Mouse (Mus musculus): Measurements from ENCODE around the gene Hbq1a. TPM values are rescaled to one million over a fixed set of nuclear protein-coding genes. Genes with fewer than 3 reads are reported as not detected.

Hbq1a gene
- polyA plus RNA-seq, 1 experiment from 2014 or later: not detected

DNA sequence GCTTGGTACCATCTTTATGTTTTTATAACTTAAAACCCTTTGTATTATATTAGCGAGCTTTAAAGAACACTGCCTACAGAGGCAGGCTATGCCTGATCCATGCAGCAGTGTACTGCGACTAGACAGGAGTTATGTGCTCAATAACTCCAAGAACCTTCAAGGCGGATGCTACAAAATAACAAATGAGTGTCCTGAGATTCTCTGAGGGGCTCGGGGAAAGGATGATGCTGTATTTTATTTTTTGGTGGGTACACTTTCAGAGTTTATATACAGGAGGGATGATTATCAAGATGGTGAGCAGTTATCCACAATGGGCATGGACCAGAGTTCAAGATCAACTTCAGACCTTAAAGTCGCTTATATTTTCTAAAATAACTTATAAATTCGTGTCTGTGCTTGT lies 33.1 kb upstream of the Hbq1a start:
- Histone ChIP-seq H3K27me3 (replicated peaks; ENCODE audit: control insufficient read depth, insufficient read depth, low read length) (peaks cover 2% of the 10 kb centered on the region; the same call in 1 of the 2 replicates), H3K4me3 (ENCODE audit: low read depth, low read length) (peak overlapping the region; percentile 89), H3K9me3 (ENCODE audit: control insufficient read depth, low read length) (no peaks in the 10 kb centered on the region), H3K27ac (ENCODE audit: low read depth) (peak overlapping the region; percentile 92), H3K4me1 (replicated peaks; ENCODE audit: control insufficient read depth, insufficient read depth, low read length) (0 out of 2 replicates have a peak, but pooled peaks cover 11% of the 10 kb centered on the region), H3K36me3 (ENCODE audit: control insufficient read depth, insufficient read depth, low read length) (peaks cover under 1% of the 10 kb centered on the region; the same call in 1 of the 2 replicates), H3K9ac (ENCODE audit: low read length) (peak overlapping the region; percentile 95), H3K4me2 (ENCODE audit: low read length) (peak overlapping the region; percentile 80)
- no peak; the same call in 1 of the 2 replicates for ATAC-seq (replicated peaks; ENCODE audit: low FRiP score, low TSS enrichment, low read depth)
- WGBS: 18% methylated on average over 6 of the region's 6 CpGs
- no peak for DNase-seq (ENCODE audit: low spot score)

DNA sequence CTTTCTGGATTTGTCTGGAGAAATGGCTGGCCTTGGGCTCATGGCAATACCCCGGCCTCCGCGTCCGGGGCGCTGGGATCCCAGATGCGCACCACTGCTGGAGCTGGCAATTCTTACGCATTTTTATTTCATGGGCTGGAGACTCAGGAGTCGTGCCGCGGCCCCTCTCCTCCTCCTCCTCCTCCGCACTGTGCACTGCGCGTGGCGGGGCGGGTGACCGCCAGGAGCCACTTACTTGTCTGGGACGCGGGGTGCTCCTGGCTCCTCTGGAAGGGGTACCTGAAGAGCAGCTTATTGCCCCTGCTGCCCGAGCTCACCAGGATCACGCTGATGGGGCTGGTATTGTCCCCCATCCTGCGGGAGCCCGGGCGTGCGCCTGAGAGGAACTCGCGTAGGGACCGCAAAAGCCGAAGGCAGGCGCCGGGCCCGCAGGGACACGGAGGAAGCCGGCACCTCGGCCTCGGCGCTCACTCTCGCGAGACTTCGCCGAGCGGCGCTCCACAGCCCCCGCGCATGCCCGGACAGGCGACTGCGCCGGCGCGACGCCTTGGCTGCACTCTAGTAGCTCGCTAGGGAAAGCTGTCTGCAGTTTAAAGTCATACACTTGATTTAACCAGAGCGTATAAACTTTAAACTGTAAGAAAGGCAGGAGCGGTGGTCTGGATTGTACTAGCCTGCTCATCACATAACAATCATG lies 32.5 kb upstream of the Hbq1a start, which contains the start of gene Nprl3:
TSS of gene Nprl3 (minus strand) at position 520 of the 697 bp plus-strand sequence.
- H3K4me3 ChIP-seq (ENCODE audit: low read depth, low read length): peak within 1 kb of the TSS; percentile 89
- H3K27ac ChIP-seq (ENCODE audit: low read depth): peak within 1 kb of the TSS; percentile 92
- peaks cover 5% of the 10 kb centered on the region; the same call in 1 of the 2 replicates for H3K27me3 ChIP-seq (replicated peaks; ENCODE audit: control insufficient read depth, insufficient read depth, low read length)
- peak; percentile 94 for DNase-seq (ENCODE audit: low spot score)
- H3K9ac ChIP-seq (ENCODE audit: low read length): peak within 1 kb of the TSS; percentile 95
- peak within 1 kb of the TSS; percentile 80 for H3K4me2 ChIP-seq (ENCODE audit: low read length)
- H3K9me3 ChIP-seq (ENCODE audit: control insufficient read depth, low read length): no peaks in the 10 kb centered on the region
- peak; percentile 99 for ATAC-seq (replicated peaks; ENCODE audit: low FRiP score, low TSS enrichment, low read depth)
- H3K36me3 ChIP-seq (ENCODE audit: control insufficient read depth, insufficient read depth, low read length): no peaks in the 10 kb centered on the region
- WGBS: under 1% methylated on average over 54 of the region's 54 CpGs
- 0 out of 2 replicates have a peak, but pooled peaks cover 11% of the 10 kb centered on the region for H3K4me1 ChIP-seq (replicated peaks; ENCODE audit: control insufficient read depth, insufficient read depth, low read length)

DNA sequence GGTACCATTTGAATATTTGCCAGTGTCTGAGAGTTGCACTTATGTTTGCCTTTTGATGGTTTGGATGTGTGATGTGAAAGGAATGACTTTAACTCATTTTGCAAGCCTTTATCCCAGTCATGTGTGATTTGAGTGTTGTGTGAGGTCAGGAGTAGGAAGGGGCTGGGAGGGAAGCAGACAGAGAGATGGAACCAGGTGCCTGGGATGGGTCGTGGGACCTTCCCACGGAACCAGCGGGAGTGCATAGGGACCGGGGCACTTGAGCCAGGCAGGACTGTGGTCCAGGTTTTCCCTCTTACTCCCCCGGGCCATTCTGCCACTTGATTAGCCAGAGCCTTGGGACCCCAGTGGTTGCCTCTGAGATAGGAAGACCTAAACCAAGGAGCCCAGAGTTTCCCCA lies 31.9 kb upstream of the Hbq1a start:
- peak overlapping the region; percentile 80 for H3K4me2 ChIP-seq (ENCODE audit: low read length)
- H3K9me3 ChIP-seq (ENCODE audit: control insufficient read depth, low read length): no peaks in the 10 kb centered on the region
- peak overlapping the region; percentile 92 for H3K27ac ChIP-seq (ENCODE audit: low read depth)
- H3K27me3 ChIP-seq (replicated peaks; ENCODE audit: control insufficient read depth, insufficient read depth, low read length): peaks cover 5% of the 10 kb centered on the region; the same call in 1 of the 2 replicates
- 0 out of 2 replicates have a peak, but pooled peaks cover 9% of the 10 kb centered on the region for H3K4me1 ChIP-seq (replicated peaks; ENCODE audit: control insufficient read depth, insufficient read depth, low read length)
- 21% methylated on average over 5 of the region's 5 CpGs for WGBS
- peak; percentile 54 for DNase-seq (ENCODE audit: low spot score)
- H3K36me3 ChIP-seq (ENCODE audit: control insufficient read depth, insufficient read depth, low read length): no peaks in the 10 kb centered on the region
- ATAC-seq (replicated peaks; ENCODE audit: low FRiP score, low TSS enrichment, low read depth): 0 out of 2 replicates have a peak, but pooled peaks have one; percentile 6
- peak overlapping the region; percentile 89 for H3K4me3 ChIP-seq (ENCODE audit: low read depth, low read length)
- peak overlapping the region; percentile 95 for H3K9ac ChIP-seq (ENCODE audit: low read length)

DNA sequence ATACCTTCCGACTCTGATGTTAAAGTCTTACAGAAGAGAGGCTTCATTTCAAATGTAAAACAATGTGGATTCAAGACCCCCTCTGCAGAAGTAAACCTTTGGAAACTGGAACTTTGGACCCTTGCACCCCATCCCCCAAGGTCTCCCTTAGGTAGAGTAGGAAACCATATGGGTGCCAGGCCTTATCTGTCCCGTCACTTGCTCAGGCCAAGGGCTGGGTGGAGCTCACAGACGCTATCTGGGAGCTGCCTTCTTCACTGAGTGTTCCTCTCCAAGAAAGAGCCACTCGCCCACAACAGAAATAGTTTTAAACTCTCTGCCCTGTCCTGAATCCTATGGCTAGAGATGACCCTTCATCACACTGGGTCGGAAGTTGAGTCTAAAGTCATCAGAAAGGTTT lies 30.9 kb upstream of the Hbq1a start:
- no peak for DNase-seq (ENCODE audit: low spot score)
- 85% methylated on average over 5 of the region's 5 CpGs for WGBS

DNA sequence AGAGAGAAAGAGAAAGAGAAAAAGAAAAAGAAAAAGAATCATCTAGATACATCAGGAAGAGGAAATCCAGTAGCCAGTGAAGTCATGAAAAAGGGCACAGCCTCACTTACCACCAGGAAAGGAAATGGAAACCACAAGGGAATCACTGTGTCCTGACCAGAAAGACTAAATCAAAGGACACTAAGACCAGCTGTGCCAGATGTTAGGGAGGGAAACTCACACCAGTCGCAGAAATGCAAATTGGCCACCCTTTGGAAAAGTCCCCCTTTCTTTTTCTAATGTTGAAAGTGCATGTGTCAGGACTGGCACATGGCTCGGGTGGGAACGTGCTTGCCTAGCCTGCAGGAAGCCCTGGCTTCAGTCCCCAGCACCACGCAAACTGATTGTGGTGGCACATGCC lies 28.7 kb upstream of the Hbq1a start:
- Histone ChIP-seq H3K4me1 (replicated peaks; ENCODE audit: control insufficient read depth, insufficient read depth, low read length) (0 out of 2 replicates have a peak, but pooled peaks cover 8% of the 10 kb centered on the region), H3K9me3 (ENCODE audit: control insufficient read depth, low read length) (no peaks in the 10 kb centered on the region), H3K4me2 (ENCODE audit: low read length) (no peak overlapping the region), H3K9ac (ENCODE audit: low read length) (no peak overlapping the region), H3K4me3 (ENCODE audit: low read depth, low read length) (no peak overlapping the region), H3K36me3 (ENCODE audit: control insufficient read depth, insufficient read depth, low read length) (no peaks in the 10 kb centered on the region), H3K27me3 (replicated peaks; ENCODE audit: control insufficient read depth, insufficient read depth, low read length) (peaks cover 5% of the 10 kb centered on the region; the same call in 1 of the 2 replicates), H3K27ac (ENCODE audit: low read depth) (no peak overlapping the region)
- ATAC-seq (replicated peaks; ENCODE audit: low FRiP score, low TSS enrichment, low read depth) (no peak), DNase-seq (ENCODE audit: low spot score) (no peak)
- WGBS: 53% methylated on average over 4 of the region's 4 CpGs

More for the DNA sequence above, 30.9 kb upstream of the Hbq1a start:
- Histone ChIP-seq H3K27me3 (replicated peaks; ENCODE audit: control insufficient read depth, insufficient read depth, low read length) (peaks cover 5% of the 10 kb centered on the region; the same call in 1 of the 2 replicates), H3K4me2 (ENCODE audit: low read length) (no peak overlapping the region), H3K36me3 (ENCODE audit: control insufficient read depth, insufficient read depth, low read length) (no peaks in the 10 kb centered on the region), H3K4me3 (ENCODE audit: low read depth, low read length) (no peak overlapping the region), H3K27ac (ENCODE audit: low read depth) (no peak overlapping the region), H3K9ac (ENCODE audit: low read length) (no peak overlapping the region), H3K9me3 (ENCODE audit: control insufficient read depth, low read length) (no peaks in the 10 kb centered on the region), H3K4me1 (replicated peaks; ENCODE audit: control insufficient read depth, insufficient read depth, low read length) (0 out of 2 replicates have a peak, but pooled peaks cover 8% of the 10 kb centered on the region)
- ATAC-seq (replicated peaks; ENCODE audit: low FRiP score, low TSS enrichment, low read depth): no peak

DNA sequence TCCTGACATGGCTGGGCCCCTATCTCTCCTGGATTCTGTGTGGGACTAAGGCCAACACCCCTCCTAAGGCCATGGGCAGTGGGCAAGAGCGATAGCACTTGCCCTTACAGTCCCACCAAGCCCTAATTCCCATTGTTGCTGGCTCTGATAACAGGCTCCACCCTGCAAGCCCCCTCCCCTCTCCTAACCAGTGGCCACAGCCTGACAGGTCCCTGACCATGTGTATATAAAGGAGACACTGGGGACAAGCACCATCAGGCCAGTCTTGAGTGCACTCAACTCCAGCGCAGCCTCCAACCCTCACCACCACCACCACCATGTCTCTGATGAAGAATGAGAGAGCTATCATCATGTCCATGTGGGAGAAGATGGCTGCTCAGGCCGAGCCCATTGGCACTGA lies 23.5 kb upstream of the Hbq1a start, which contains the start of gene Hba-x:
TSS of gene Hba-x (plus strand) at position 54 of the 400 bp plus-strand sequence.
- Histone ChIP-seq H3K9ac (ENCODE audit: low read length) (no peak within 1 kb of the TSS), H3K36me3 (ENCODE audit: control insufficient read depth, insufficient read depth, low read length) (no peaks in the 10 kb centered on the region), H3K9me3 (ENCODE audit: control insufficient read depth, low read length) (no peaks in the 10 kb centered on the region), H3K4me3 (ENCODE audit: low read depth, low read length) (no peak within 1 kb of the TSS), H3K4me2 (ENCODE audit: low read length) (no peak within 1 kb of the TSS), H3K4me1 (replicated peaks; ENCODE audit: control insufficient read depth, insufficient read depth, low read length) (no peaks in the 10 kb centered on the region), H3K27me3 (replicated peaks; ENCODE audit: control insufficient read depth, insufficient read depth, low read length) (peaks cover 23% of the 10 kb centered on the region; the same call in 1 of the 2 replicates), H3K27ac (ENCODE audit: low read depth) (no peak within 1 kb of the TSS)
- DNase-seq (ENCODE audit: low spot score) (no peak), ATAC-seq (replicated peaks; ENCODE audit: low FRiP score, low TSS enrichment, low read depth) (no peak)
- WGBS: 65% methylated on average over 3 of the region's 3 CpGs

DNA sequence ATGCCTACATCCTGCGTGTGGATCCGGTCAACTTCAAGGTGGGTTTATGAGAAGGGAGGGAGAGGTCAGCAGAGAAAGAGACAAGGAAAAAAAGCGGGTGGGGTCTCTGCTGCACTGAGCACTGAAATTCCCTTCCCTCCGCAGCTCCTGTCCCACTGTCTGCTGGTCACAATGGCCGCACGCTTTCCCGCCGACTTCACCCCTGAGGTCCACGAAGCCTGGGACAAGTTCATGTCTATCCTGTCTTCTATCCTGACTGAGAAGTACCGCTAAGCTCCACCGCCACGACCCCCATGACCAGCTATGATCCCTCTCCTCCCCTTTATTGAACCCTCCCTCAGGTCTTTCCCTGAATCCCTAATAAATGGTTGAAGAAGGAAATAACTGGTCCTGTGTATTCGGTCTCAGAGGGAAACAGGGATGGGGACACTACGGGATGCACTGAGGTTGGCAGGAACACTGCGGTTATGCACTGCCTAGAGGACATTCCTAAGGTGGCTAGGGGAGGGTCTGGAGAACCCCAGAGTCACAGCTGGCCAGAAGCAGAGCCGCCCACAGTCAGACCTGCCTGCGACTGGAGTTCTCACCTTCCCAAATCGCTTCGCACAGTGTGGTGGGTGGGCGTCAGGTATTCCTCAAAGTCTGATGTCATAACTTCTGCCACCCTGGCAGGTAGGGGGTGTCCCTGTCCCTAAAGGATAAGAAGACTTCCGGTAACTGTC lies 22.0 kb upstream of the Hbq1a start:
- DNase-seq (ENCODE audit: low spot score) (no peak), ATAC-seq (replicated peaks; ENCODE audit: low FRiP score, low TSS enrichment, low read depth) (no peak)
- Histone ChIP-seq H3K27me3 (replicated peaks; ENCODE audit: control insufficient read depth, insufficient read depth, low read length) (peaks cover 18% of the 10 kb centered on the region; the same call in 1 of the 2 replicates), H3K4me2 (ENCODE audit: low read length) (no peak overlapping the region), H3K27ac (ENCODE audit: low read depth) (no peak overlapping the region), H3K36me3 (ENCODE audit: control insufficient read depth, insufficient read depth, low read length) (no peaks in the 10 kb centered on the region), H3K4me3 (ENCODE audit: low read depth, low read length) (no peak overlapping the region), H3K4me1 (replicated peaks; ENCODE audit: control insufficient read depth, insufficient read depth, low read length) (no peaks in the 10 kb centered on the region), H3K9ac (ENCODE audit: low read length) (no peak overlapping the region), H3K9me3 (ENCODE audit: control insufficient read depth, low read length) (no peaks in the 10 kb centered on the region)
- WGBS: 66% methylated on average over 21 of the region's 21 CpGs

DNA sequence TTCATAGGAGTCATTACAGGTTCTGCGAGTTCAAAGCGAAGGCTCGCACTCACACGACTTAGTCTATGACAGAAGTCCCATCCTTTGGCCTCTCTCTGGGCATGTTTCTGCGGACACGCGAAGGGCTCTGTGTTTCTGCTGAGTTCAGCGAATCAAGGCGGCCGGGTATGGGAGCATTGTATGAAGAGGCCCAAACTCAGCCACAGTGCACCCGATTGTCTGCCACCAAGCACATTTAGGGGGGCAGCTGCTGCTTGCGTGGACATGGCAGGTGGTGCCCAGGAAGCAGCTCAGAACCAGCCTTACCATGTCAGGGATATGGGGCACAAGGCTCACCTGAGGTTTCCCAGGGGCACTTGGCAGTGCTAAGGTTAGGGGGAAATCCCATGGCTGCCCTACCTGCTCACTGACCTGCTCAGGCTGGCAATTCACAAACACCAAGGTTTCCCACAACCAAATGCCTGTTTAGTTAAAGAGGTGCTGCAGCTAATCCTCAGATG lies 21.4 kb upstream of the Hbq1a start:
- Histone ChIP-seq H3K36me3 (ENCODE audit: control insufficient read depth, insufficient read depth, low read length) (no peaks in the 10 kb centered on the region), H3K4me2 (ENCODE audit: low read length) (no peak overlapping the region), H3K9ac (ENCODE audit: low read length) (no peak overlapping the region), H3K27ac (ENCODE audit: low read depth) (no peak overlapping the region), H3K4me1 (replicated peaks; ENCODE audit: control insufficient read depth, insufficient read depth, low read length) (no peaks in the 10 kb centered on the region), H3K9me3 (ENCODE audit: control insufficient read depth, low read length) (no peaks in the 10 kb centered on the region), H3K27me3 (replicated peaks; ENCODE audit: control insufficient read depth, insufficient read depth, low read length) (peaks cover 18% of the 10 kb centered on the region; the same call in 1 of the 2 replicates), H3K4me3 (ENCODE audit: low read depth, low read length) (no peak overlapping the region)
- ATAC-seq (replicated peaks; ENCODE audit: low FRiP score, low TSS enrichment, low read depth) (no peak), DNase-seq (ENCODE audit: low spot score) (no peak)
- WGBS: 77% methylated on average over 12 of the region's 12 CpGs
